Mouse (Mus musculus) MEL (cell line): ENCODE measurements around the gene Tmem248. TPM values are rescaled to one million over a fixed set of nuclear protein-coding genes. Genes with fewer than 3 reads are reported as not detected.

Experiments used
- DNase-seq: peaks from one replicate; pipeline ENCODE4 v3.0.0; 2011; ENCODE audit warnings: low read depth, low spot score
- H3K27ac ChIP-seq: 2 replicates; pipeline ENCODE4 v1.5.1; 2012; ENCODE audit warnings: low read depth, mild to moderate bottlenecking, control low read depth, low read length, moderate library complexity; ENCODE audit not compliant: control insufficient read depth
- H3K27me3 ChIP-seq, 2 experiments: fragments of 150-350 bp in 1 of 2; sonication (generic) in 1 of 2; 2 replicates each; pipeline ENCODE4 v1.6.1; 2012; ENCODE audit warnings: low read length in 2 of 2, mild to moderate bottlenecking in 2 of 2, improper control_type of control experiment in 1 of 2, moderate library complexity in 1 of 2; ENCODE audit not compliant: insufficient read depth in 2 of 2, control insufficient read depth in 1 of 2
- H3K36me3 ChIP-seq, 2 experiments: 2 replicates each; pipeline ENCODE4 v1.6.1; 2012 to 2014; ENCODE audit warnings: low read length in 2 of 2, improper control_type of control experiment in 1 of 2, inconsistent platforms in 1 of 2, mild to moderate bottlenecking in 1 of 2; ENCODE audit not compliant: insufficient read depth in 2 of 2, control insufficient read depth in 1 of 2
- H3K4me1 ChIP-seq, 2 experiments: fragments of 150-350 bp in 1 of 2; sonication (generic) in 1 of 2; 2 replicates each; pipeline ENCODE4 v1.6.1; 2012; ENCODE audit warnings: low read length in 2 of 2, improper control_type of control experiment in 1 of 2, mild to moderate bottlenecking in 1 of 2; ENCODE audit not compliant: insufficient read depth in 2 of 2, control insufficient read depth in 1 of 2
- H3K4me3 ChIP-seq, 2 experiments: fragments of 150-350 bp in 1 of 2; sonication (generic) in 1 of 2; 2 replicates each; pipeline ENCODE4 v1.5.1; 2012; ENCODE audit warnings: low read depth in 2 of 2, low read length in 2 of 2, mild to moderate bottlenecking in 2 of 2, moderate library complexity in 2 of 2, control low read depth in 1 of 2, improper control_type of control experiment in 1 of 2; ENCODE audit not compliant: control insufficient read depth in 1 of 2, insufficient read depth in 1 of 2
- H3K79me2 ChIP-seq: 2 replicates; pipeline ENCODE4 v1.6.1; 2012; ENCODE audit warnings: mild to moderate bottlenecking, low read length, moderate library complexity; ENCODE audit not compliant: control insufficient read depth, poor library complexity, insufficient read depth
- H3K9ac ChIP-seq: 2 replicates; pipeline ENCODE4 v1.6.1; 2012; ENCODE audit warnings: low read depth, mild to moderate bottlenecking, control low read depth, low read length, moderate library complexity; ENCODE audit not compliant: control insufficient read depth, poor library complexity, severe bottlenecking
- H3K9me3 ChIP-seq: fragments of 150-350 bp; sonication (generic); replicated peaks from 2 replicates; pipeline ENCODE4 v1.6.1; 2012; ENCODE audit warnings: mild to moderate bottlenecking, low read length, improper control_type of control experiment, moderate library complexity; ENCODE audit not compliant: insufficient read depth
- BHLHE40 ChIP-seq: IDR thresholded peaks from 2 replicates; pipeline ENCODE4 v1.6.1; 2012; ENCODE audit warnings: low read depth, mild to moderate bottlenecking, inconsistent platforms, low read length, improper control_type of control experiment, borderline replicate concordance
- CHD1 ChIP-seq: IDR thresholded peaks from 2 replicates; pipeline ENCODE4 v1.6.1; 2012; ENCODE audit warnings: low read depth, mild to moderate bottlenecking, inconsistent platforms, low read length, improper control_type of control experiment
- ELF1 ChIP-seq: IDR thresholded peaks from 2 replicates; pipeline ENCODE4 v1.6.1; 2014; ENCODE audit warnings: low read depth, mild to moderate bottlenecking, inconsistent platforms, low read length, improper control_type of control experiment, moderate library complexity
- EP300 ChIP-seq, 2 experiments: IDR thresholded peaks; 2 replicates each; pipeline ENCODE4 v1.6.1; 2011; ENCODE audit warnings: improper control_type of control experiment in 2 of 2, low read length in 2 of 2, low read depth in 1 of 2, mild to moderate bottlenecking in 1 of 2
- ETS1 ChIP-seq: IDR thresholded peaks from 2 replicates; pipeline ENCODE4 v1.6.1; 2012; ENCODE audit warnings: low read depth, mild to moderate bottlenecking, inconsistent platforms, low read length, improper control_type of control experiment, moderate library complexity
- GABPA ChIP-seq: IDR thresholded peaks from 2 replicates; pipeline ENCODE4 v1.6.1; 2012; ENCODE audit warnings: low read depth, mild to moderate bottlenecking, inconsistent platforms, low read length, improper control_type of control experiment, moderate library complexity
- GATA1 ChIP-seq: IDR thresholded peaks from 2 replicates; pipeline ENCODE4 v1.6.1; 2011; ENCODE audit warnings: low read depth, low read length, improper control_type of control experiment
- HCFC1 ChIP-seq: IDR thresholded peaks from 2 replicates; pipeline ENCODE4 v1.6.1; 2012; ENCODE audit warnings: low read depth, mild to moderate bottlenecking, inconsistent platforms, low read length, improper control_type of control experiment, moderate library complexity
- JUND ChIP-seq: IDR thresholded peaks from 2 replicates; pipeline ENCODE4 v1.6.1; 2011; ENCODE audit warnings: low read depth, mild to moderate bottlenecking, improper control_type of control experiment, low read length
- MAFK ChIP-seq: IDR thresholded peaks from 2 replicates; pipeline ENCODE4 v1.6.1; 2011; ENCODE audit warnings: low read depth, mild to moderate bottlenecking, low read length, improper control_type of control experiment, borderline replicate concordance
- MAX ChIP-seq: IDR thresholded peaks from 2 replicates; pipeline ENCODE4 v1.6.1; 2011; ENCODE audit warnings: low read length, improper control_type of control experiment
- MAZ ChIP-seq: IDR thresholded peaks from 2 replicates; pipeline ENCODE4 v1.6.1; 2012; ENCODE audit warnings: low read depth, mild to moderate bottlenecking, inconsistent platforms, low read length, improper control_type of control experiment
- MYB ChIP-seq: IDR thresholded peaks from 2 replicates; pipeline ENCODE4 v1.6.1; 2011; ENCODE audit warnings: mild to moderate bottlenecking, low read depth, low read length, improper control_type of control experiment
- MYC ChIP-seq: IDR thresholded peaks from 2 replicates; pipeline ENCODE4 v1.6.1; 2011; ENCODE audit warnings: low read depth, mild to moderate bottlenecking, low read length, improper control_type of control experiment, moderate library complexity
- NRF1 ChIP-seq: IDR thresholded peaks from 2 replicates; pipeline ENCODE4 v1.6.1; 2014; ENCODE audit warnings: low read depth, mild to moderate bottlenecking, inconsistent platforms, low read length, improper control_type of control experiment, moderate library complexity; ENCODE audit not compliant: poor library complexity, insufficient read depth, severe bottlenecking
- POLR2A ChIP-seq, 2 experiments: IDR thresholded peaks; 2 replicates each; pipeline ENCODE4 v1.6.1; 2011 to 2012; ENCODE audit warnings: low read length in 2 of 2, mild to moderate bottlenecking in 2 of 2, control low read depth in 1 of 2, improper control_type of control experiment in 1 of 2, low read depth in 1 of 2, moderate library complexity in 1 of 2; ENCODE audit not compliant: control insufficient read depth in 1 of 2, insufficient read depth in 1 of 2, poor library complexity in 1 of 2
- POLR2AphosphoS2 ChIP-seq: IDR thresholded peaks from 2 replicates; pipeline ENCODE4 v1.6.1; 2011; ENCODE audit warnings: low read length, improper control_type of control experiment
- RCOR1 ChIP-seq: IDR thresholded peaks from 2 replicates; pipeline ENCODE4 v1.6.1; 2012; ENCODE audit warnings: low read depth, mild to moderate bottlenecking, inconsistent platforms, low read length, improper control_type of control experiment
- SIN3A ChIP-seq: IDR thresholded peaks from 2 replicates; pipeline ENCODE4 v1.6.1; 2012; ENCODE audit warnings: low read length, improper control_type of control experiment, inconsistent platforms
- SMC3 ChIP-seq: IDR thresholded peaks from 2 replicates; pipeline ENCODE4 v1.6.1; 2011; ENCODE audit warnings: low read depth, low read length, improper control_type of control experiment
- TBP ChIP-seq: IDR thresholded peaks from 2 replicates; pipeline ENCODE4 v1.8.0; 2011; ENCODE audit warnings: low read depth, low read length, improper control_type of control experiment
- TCF12 ChIP-seq: IDR thresholded peaks from 2 replicates; pipeline ENCODE4 v1.6.1; 2014; ENCODE audit warnings: low read depth, mild to moderate bottlenecking, inconsistent platforms, low read length, improper control_type of control experiment, moderate library complexity
- USF1 ChIP-seq: IDR thresholded peaks from 2 replicates; pipeline ENCODE4 v1.6.1; 2014; ENCODE audit warnings: low read depth, mild to moderate bottlenecking, inconsistent platforms, low read length, improper control_type of control experiment, moderate library complexity
- ZC3H11A ChIP-seq: IDR thresholded peaks from 2 replicates; pipeline ENCODE4 v1.6.1; 2012; ENCODE audit warnings: low read depth, mild to moderate bottlenecking, inconsistent platforms, low read length, improper control_type of control experiment
- ZNF384 ChIP-seq: IDR thresholded peaks from 2 replicates; pipeline ENCODE4 v1.6.1; 2012; ENCODE audit warnings: low read depth, mild to moderate bottlenecking, inconsistent platforms, low read length, improper control_type of control experiment
- polyA plus RNA-seq, 2 experiments: library from polyadenylated mRNA; stranded (reverse) in 1 of 2; unstranded in 1 of 2; fragments of >175 nt in 1 of 2; fragments of >200 nt in 1 of 2; gene quantifications; 2 replicates each; pipeline versions ENCODE4 v1.2.1 to v1.2.4; 2012; ENCODE audit warnings: low replicate concordance in 2 of 2, low read depth in 1 of 2; ENCODE audit not compliant: insufficient read length in 2 of 2, insufficient read depth in 1 of 2, missing spikeins in 1 of 2
- total RNA-seq: library from RNA; depleted of rRNA; stranded (reverse); fragments of 300-350 nt; gene quantifications from 2 replicates; pipeline ENCODE4 v1.2.3, GENCODE M21; 2012

Tmem248 gene
- total and polyA plus RNA-seq, 3 experiments: 55.5 to 58.2 TPM; not detected in 1

- no peaks in the 10 kb centered on the region for H3K27me3 ChIP-seq
- H3K27ac ChIP-seq: no peak overlapping the region
- peaks cover 11 to 23% of the 10 kb centered on the region in 2 experiments for H3K36me3 ChIP-seq
- peaks cover 41% of the 10 kb centered on the region for H3K79me2 ChIP-seq
- H3K4me3 ChIP-seq: peak overlapping the region; percentile 97 to 100
- TF ChIP-seq MAFK (no peak), ZNF384 (peak; percentile 81), POLR2AphosphoS2 (no peak)
- H3K9ac ChIP-seq: peak overlapping the region; percentile 99
- no peak for DNase-seq
- H3K9me3 ChIP-seq: no peaks in the 10 kb centered on the region
- peaks cover 0 to 25% of the 10 kb centered on the region in 2 experiments; a peak in 3 of 4 replicates for H3K4me1 ChIP-seq
These were observed 4.4 kb downstream of the Tmem248 start for GRCm38 (mm10) chr5:130221316-130221715.

GRCm38 (mm10) chr5:130221760-130222145, 4.9 kb downstream of the Tmem248 start:
- peak overlapping the region; percentile 99 for H3K9ac ChIP-seq
- TF ChIP-seq MAFK (no peak), MYC (0 out of 2 replicates have a peak, but pooled peaks have one; percentile 33)
- H3K9me3 ChIP-seq: no peaks in the 10 kb centered on the region
- peak overlapping the region; percentile 71 for H3K27ac ChIP-seq
- H3K36me3 ChIP-seq: peaks cover 11 to 23% of the 10 kb centered on the region in 2 experiments
- H3K4me3 ChIP-seq: peak overlapping the region; percentile 97 to 100
- peaks cover 44% of the 10 kb centered on the region for H3K79me2 ChIP-seq
- H3K27me3 ChIP-seq: no peaks in the 10 kb centered on the region
- DNase-seq: no peak
- peaks cover 0 to 25% of the 10 kb centered on the region in 2 experiments; a peak in 3 of 4 replicates for H3K4me1 ChIP-seq

- peak overlapping the region; percentile 97 to 100 for H3K4me3 ChIP-seq
- DNase-seq: peak; percentile 92
- no peaks in the 10 kb centered on the region for H3K9me3 ChIP-seq
- peaks cover 0 to 25% of the 10 kb centered on the region in 2 experiments; a peak in 3 of 4 replicates for H3K4me1 ChIP-seq
- peak overlapping the region; percentile 80 for H3K27ac ChIP-seq
- H3K27me3 ChIP-seq: no peaks in the 10 kb centered on the region
- H3K9ac ChIP-seq: peak overlapping the region; percentile 99
- H3K79me2 ChIP-seq: peaks cover 49% of the 10 kb centered on the region
- H3K36me3 ChIP-seq: peaks cover 14 to 23% of the 10 kb centered on the region in 2 experiments
- TF ChIP-seq HCFC1 (peak; percentile 97), JUND (no peak), TCF12 (peak; percentile 68), MAZ (peak; percentile 100), NRF1 (no peak), CHD1 (peak; percentile 85; the same call in 1 of the 2 replicates), MAX (peak; percentile 80), SIN3A (peak; percentile 95), GABPA (no peak), ZC3H11A (no peak), POLR2A (IDR thresholded peaks at IDR 0.05; ENCODE audit: control insufficient read depth in 1 of 2, insufficient read depth in 1 of 2, low read depth in 1 of 2, low read length in 2 of 2, poor library complexity in 1 of 2) (peak; percentile 51 to 63; a peak in 1 of 4 replicates), BHLHE40 (peak; percentile 100), SMC3 (no peak; the same call in 1 of the 2 replicates), EP300 (IDR thresholded peaks at IDR 0.05; ENCODE audit: low read depth in 1 of 2, low read length in 2 of 2) (no peak), MYB (no peak), ELF1 (peak; percentile 97), GATA1 (peak; percentile 49), USF1 (peak; percentile 80), RCOR1 (no peak), TBP (0 out of 2 replicates have a peak, but pooled peaks have one; percentile 34), ETS1 (peak; percentile 40; the same call in 1 of the 2 replicates)
These were observed 5.5 kb downstream of the Tmem248 start for GRCm38 (mm10) chr5:130222146-130223004.
